Mouse (Mus musculus) fibroblast of lung, adult 2 months (primary cell): ENCODE measurements around the gene Rwdd2a.

ENCODE experiments used
- DNase-seq: peaks from one replicate; pipeline ENCODE4 v3.0.0-alpha.2; 2011; ENCODE audit warnings: low read depth

Rwdd2a gene

GRCm38 (mm10) chr9:86571540-86572135, at the start of gene Rwdd2a, which contains the start of gene Pgm3:
Rwdd2a (plus strand) TSS chr9:86571991.
Pgm3 (minus strand) TSS chr9:86571842.
- DNase-seq: peak; percentile 61

- peak; percentile 12 for DNase-seq
Observed at GRCm38 (mm10) chr9:86522335-86522734, 49.5 kb upstream of the Rwdd2a start.

DNA sequence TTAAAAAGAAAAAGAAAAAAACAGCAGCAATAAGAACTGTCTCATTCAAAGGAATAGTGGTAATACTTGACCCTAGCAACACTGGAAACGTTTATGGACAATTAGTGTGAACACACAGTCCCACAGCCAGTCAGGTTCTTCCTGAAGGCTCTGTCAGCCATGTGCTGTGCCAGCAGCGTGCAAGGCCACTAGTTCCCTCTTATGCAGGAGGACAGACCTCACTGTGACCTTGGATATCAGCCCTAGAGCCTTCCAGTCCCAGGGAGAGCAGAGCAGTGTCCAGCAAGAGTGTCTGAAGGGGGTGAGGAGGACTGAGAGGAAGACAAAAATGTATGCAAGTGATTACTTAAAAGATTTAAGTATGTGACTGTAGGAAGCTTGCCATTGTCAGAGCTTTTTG, 46.2 kb upstream of the Rwdd2a start:
- DNase-seq: no peak

DNA sequence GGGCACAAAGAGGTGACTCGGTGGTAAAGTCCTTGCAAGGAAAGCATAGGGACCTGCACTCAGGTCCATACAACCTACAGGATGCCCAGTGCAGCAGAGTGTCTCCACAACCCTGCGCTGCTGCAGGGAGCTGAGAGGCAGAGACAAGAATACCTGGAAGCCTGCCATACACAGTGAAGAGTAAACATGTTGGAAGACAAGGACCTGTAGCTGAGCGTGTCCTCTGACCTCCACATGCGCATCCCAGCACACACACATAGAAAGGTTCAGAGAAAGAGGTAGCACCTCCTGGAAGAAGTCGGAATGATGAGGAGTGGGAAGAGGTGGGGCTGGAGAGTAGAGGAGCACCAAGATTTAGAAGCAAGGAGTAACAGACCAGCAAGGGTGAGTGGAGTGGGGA, 37.7 kb upstream of the Rwdd2a start:
- no peak for DNase-seq

- no peak for DNase-seq
Observed at GRCm38 (mm10) chr9:86543451-86543850, 28.3 kb upstream of the Rwdd2a start.

DNA sequence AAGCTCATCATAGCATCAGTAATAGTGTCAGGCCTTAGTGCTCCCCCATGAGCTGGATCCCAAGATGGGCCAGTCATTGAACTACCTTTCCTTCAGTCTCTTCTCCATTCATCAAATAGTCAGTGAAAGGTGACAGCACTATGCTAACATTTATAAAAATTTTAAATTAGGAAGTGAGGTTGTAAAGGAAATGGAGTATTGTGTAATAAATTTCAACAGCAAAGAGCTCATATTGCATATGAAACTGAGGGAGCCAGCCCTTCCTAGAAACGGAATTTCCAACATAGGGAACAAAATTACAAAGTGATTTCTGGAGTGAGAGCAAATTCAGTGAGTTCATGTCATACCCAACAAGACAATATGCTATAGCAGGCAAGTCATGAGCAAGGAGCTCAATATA, 27.2 kb upstream of the Rwdd2a start:
- no peak for DNase-seq

DNA sequence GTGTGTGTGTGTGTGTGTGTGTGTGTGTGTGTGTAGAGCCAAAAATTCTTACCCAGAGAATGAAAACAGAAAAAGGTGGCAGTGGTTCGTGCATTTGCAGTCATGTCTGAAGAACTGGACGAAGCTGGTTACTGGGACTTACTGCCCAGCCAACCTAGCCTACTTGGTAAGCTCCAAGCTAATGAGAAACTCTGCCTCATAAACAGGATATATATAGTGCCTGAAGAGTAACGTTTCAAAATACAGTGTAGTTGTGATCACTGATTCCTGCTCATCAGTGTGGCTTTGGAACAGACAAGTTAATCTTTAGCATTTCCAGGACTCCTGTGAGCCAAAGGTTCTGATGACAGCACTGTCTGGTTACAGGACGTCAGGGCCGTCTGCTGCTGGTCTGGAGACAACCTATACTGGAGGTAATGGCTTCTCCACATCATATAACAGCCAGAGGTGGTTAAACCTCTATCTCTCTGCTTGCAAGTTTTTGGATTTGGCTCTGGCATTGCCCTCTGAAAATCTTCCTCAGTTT, 22.1 kb upstream of the Rwdd2a start:
- no peak for DNase-seq

DNA sequence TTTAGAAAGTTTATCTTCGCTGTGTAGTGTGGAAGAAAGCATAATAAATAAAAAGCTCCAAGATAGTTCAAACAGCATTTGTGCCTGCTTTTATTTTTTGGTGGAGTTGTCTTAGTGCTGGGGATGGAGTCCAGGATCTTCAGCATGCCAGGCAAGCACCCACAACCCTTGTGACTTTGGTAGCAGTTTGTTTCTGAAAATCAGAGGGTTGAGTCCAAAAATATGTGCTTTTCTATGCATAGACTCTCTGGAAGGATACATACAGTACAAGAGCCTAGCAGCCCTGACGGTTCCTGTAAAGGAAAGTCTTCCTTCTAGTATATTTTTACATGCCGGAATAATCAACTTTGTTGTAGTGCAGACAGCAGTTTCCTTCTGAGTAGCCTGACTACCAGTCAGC, 21.1 kb upstream of the Rwdd2a start:
- no peak for DNase-seq

DNA sequence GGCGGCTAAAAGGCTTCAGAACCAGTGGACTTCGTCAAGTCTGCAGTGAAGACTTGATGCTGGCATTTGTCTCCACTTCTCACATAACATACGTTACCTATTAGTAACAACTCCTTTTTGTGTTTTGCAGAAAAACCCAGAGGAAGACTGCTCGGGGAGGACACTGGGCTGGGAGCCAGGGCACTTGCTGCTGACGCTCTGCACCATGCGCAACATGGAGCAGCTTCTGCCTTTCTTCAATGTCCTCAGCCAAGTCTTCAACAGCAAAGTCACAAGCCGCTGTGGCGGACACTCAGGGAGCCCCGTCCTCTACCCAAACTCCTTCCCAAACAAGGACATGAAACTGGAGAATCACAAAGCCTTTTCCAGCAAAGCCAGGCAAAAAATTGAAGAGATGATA, 17.9 kb upstream of the Rwdd2a start:
- DNase-seq: no peak

GRCm38 (mm10) chr9:86554641-86555040, 17.1 kb upstream of the Rwdd2a start:
- DNase-seq: no peak

GRCm38 (mm10) chr9:86560543-86560942, 11.2 kb upstream of the Rwdd2a start:
- DNase-seq: peak; percentile 66

- DNase-seq: no peak
Observed at GRCm38 (mm10) chr9:86569314-86569910, 2.4 kb upstream of the Rwdd2a start.

- DNase-seq: no peak
Observed at GRCm38 (mm10) chr9:86570261-86570890, 1.4 kb upstream of the Rwdd2a start.

GRCm38 (mm10) chr9:86570946-86571345, 845 bp upstream of the Rwdd2a start:
- no peak for DNase-seq

GRCm38 (mm10) chr9:86572196-86572595, 405 bp downstream of the Rwdd2a start:
- no peak for DNase-seq

DNA sequence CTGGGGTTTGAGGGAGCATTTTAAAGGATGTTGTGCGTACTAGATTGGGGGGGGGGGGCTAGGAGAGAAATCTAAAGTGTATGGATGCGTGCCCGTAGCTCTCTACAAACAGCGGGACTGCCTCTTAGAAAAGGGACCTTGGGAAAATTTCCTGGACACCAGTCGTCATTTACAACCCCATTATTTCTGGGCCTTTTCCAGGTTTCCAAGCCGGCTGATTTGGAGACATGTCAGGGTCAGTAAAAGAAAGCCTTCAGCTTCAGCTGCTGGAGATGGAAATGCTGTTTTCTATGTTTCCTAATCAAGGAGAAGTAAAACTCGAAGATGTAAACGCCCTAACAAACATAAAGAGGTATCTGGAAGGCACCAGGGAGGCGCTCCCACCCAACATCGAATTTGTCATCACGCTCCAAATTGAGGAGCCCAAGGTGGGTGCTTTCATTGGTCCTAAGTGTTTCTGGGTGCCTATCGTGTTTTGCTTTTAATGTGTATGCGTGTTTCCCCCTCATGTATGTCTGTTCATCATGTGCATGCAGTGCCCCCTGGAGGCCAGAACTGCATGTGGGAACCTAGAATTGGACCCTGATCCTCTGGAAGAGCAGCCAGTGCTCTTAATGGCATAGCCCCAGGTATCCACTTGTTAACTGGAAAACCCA, 973 bp downstream of the Rwdd2a start:
- no peak for DNase-seq

DNA sequence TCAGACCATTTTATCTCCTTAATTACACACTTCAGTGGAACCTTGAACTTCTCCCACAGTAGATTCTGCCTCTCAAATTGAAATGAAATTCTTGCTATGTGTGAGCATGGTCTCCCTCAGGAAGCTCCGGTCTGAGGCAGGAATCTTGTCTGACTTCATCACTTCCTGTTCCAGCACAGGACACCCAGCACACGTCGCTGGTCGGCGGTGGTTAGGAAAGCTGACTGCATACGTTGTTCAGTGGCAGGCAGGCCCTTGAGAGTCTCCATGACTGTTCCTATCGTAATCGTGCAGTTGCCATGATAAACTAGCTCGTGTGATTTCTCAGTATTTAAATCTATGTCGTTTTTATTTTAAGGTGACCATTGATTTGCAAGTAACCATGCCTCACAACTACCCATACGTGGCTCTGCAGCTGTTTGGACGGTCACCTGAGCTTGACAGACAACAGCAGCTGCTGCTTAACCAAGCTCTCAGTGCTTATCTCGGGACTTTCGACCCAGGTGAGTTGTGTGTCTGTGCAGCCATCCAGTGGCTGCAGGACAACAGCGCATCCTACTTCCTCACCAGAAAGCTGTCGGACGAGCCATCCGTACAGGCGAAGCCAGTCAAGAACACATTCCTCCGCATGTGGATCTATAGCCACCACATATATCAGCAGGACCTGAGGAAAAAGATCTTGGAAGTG, 2.0 kb downstream of the Rwdd2a start:
- DNase-seq: no peak

DNA sequence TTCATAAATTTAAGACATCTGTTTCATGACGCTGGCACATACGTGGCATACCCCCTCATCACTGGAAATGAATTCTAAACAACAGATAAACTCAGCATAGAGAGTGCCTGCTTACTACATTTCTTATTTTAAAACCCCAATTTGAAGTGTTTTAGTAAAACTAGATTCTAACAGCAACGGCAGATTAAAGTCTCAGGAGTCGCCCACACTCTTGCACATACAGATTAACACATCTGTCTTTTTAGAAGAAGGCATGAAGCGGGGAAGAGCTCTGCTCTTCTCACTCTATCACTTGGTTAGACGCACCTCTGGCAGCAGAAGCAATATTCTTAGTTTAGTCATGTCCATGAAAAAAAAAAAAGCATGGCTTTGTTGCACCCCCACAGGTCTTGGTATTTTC, 3.4 kb downstream of the Rwdd2a start:
- no peak for DNase-seq

DNA sequence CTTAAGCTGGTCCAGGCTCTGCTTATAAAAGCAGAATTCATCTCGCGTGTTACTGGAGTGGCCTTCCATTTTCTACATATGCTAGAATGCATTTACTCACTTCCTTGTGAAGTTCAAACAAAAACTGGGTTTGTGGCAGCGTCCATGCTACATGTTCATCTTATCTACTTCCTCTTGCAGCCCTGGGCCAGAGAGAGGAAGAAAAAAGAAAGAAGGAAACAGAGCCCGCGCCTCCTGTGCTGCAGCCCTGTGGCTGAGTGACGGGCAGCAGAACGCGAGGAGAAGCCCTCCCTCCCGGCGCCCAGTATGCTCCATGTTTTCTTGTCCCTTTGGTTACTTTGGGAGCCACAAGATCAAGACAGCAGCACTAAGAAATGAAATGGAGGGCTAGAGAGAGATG, 7.9 kb downstream of the Rwdd2a start:
- no peak for DNase-seq

- DNase-seq: peak; percentile 49
Observed at GRCm38 (mm10) chr9:86583740-86584139, 11.9 kb downstream of the Rwdd2a start.

DNA sequence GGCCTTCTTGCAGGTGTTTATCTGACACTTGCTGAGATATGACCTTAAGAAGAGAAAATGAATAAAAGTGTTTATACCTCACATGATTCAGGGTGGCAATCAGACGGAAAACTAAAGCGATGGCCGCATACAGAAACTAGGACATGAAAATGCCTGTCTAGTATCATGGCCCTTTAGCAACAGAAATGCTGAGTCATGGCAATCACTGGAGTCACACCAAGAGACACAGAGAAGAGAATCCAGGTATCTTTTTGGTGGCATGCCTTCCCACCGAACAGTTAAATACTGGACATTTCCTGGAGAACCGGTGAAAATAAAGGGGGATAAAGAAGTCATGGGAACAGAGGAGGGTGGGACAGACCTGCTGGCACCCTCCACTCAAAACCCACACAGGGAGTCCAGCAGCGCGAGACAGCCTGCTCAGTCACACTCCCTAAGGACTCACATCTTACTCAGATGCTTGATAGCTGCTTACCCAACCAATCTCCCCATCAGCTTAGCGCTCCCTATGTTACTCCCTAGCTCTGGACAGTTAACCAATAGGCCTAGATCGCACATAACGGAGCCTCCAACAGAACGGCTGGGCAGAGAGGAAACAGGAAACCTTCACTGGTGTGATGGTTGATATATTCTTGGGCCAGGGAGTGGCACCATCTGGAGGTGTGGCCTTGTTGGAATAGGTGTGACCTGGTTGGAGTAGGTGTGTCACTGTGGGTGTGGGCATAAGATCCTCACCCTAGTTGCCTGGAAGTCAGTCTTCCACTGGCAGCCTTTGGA, 15.4 kb downstream of the Rwdd2a start:
- DNase-seq: no peak
